Mouse (Mus musculus): ENCODE measurements around the gene Olfr545. TPM values are rescaled to one million over a fixed set of nuclear protein-coding genes. Genes with fewer than 3 reads are reported as not detected.
A peak's percentile ranks its signal among the peaks of the same experiment; 100 is the strongest.
"Not testable (repeated sequence)": the region's sequence is repeated elsewhere in the genome, so short reads cannot be mapped to it uniquely, and the experiment has no call there.

The Olfr545 gene
- polyA plus RNA-seq, 1 experiment from 2014 or later, result 0.16 TPM

GRCm38 (mm10) chr7:102484766-102485165 is 14.6 kb downstream of the Olfr545 start:
- not testable (repeated sequence) for H3K9me3 ChIP-seq (ENCODE audit: control insufficient read depth, low read length); DNase-seq (ENCODE audit: low spot score, missing footprints); H3K36me3 ChIP-seq (ENCODE audit: control insufficient read depth, insufficient read depth, low read length); H3K4me2 ChIP-seq; H3K27ac ChIP-seq (ENCODE audit: low read depth, low read length); H3K4me1 ChIP-seq (ENCODE audit: control insufficient read depth, insufficient read depth, low read length); H3K9ac ChIP-seq (ENCODE audit: low read length); H3K4me3 ChIP-seq (ENCODE audit: low read depth, low read length); H3K27me3 ChIP-seq (ENCODE audit: control insufficient read depth, insufficient read depth, low read length)
- 74% methylated on average over 6 of the region's 8 CpGs for WGBS
- ATAC-seq (ENCODE audit: low FRiP score), result 0 out of 2 replicates have a peak, but pooled peaks have one; percentile 23

DNA sequence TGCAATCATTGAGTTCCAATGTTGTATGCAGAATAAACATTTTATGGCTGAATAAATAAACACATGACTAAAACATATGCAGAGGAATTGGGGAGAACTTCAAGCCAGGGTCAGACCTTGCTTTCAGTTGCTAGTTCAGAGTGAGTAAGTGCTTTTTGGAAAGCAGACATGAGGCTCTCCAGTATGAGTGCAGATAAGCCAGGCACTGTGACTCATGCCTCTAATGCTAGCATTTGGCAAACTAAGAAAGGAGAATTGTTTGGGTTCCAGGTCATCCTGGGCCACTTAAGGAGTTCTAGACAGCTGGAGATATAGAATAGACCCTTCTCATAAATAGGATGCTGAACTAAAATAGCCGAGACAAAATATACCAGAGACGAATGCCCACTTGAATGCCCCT is 15.7 kb downstream of the Olfr545 start:
- DNase-seq (ENCODE audit: low spot score, missing footprints), result no peak
- Histone ChIP-seq H3K4me1 (ENCODE audit: control insufficient read depth, insufficient read depth, low read length) (no peaks in the 10 kb centered on the region), H3K4me3 (ENCODE audit: low read depth, low read length) (no peak overlapping the region), H3K9me3 (ENCODE audit: control insufficient read depth, low read length) (no peaks in the 10 kb centered on the region), H3K27ac (ENCODE audit: low read depth, low read length) (no peak overlapping the region), H3K9ac (ENCODE audit: low read length) (no peak overlapping the region), H3K4me2 (no peak overlapping the region), H3K27me3 (ENCODE audit: control insufficient read depth, insufficient read depth, low read length) (no peaks in the 10 kb centered on the region), H3K36me3 (ENCODE audit: control insufficient read depth, insufficient read depth, low read length) (no peaks in the 10 kb centered on the region)
- 92% methylated on average over 2 of the region's 2 CpGs for WGBS
- ATAC-seq (ENCODE audit: low FRiP score), result no peak

GRCm38 (mm10) chr7:102481579-102481978 is 17.8 kb downstream of the Olfr545 start, which contains the start of gene Olfr543:
Gene Olfr543, minus strand, starts transcription at chr7:102481679.
- no peak within 1 kb of the TSS for H3K27ac ChIP-seq (ENCODE audit: low read depth, low read length)
- no peaks in the 10 kb centered on the region for H3K9me3 ChIP-seq (ENCODE audit: control insufficient read depth, low read length)
- no peak within 1 kb of the TSS for H3K4me2 ChIP-seq
- H3K36me3 ChIP-seq (ENCODE audit: control insufficient read depth, insufficient read depth, low read length), result no peaks in the 10 kb centered on the region
- no peaks in the 10 kb centered on the region for H3K27me3 ChIP-seq (ENCODE audit: control insufficient read depth, insufficient read depth, low read length)
- H3K4me3 ChIP-seq (ENCODE audit: low read depth, low read length), result no peak within 1 kb of the TSS
- DNase-seq (ENCODE audit: low spot score, missing footprints), result no peak
- ATAC-seq (ENCODE audit: low FRiP score), result no peak
- H3K4me1 ChIP-seq (ENCODE audit: control insufficient read depth, insufficient read depth, low read length), result no peaks in the 10 kb centered on the region
- 91% methylated on average over 4 of the region's 4 CpGs for WGBS
- no peak within 1 kb of the TSS for H3K9ac ChIP-seq (ENCODE audit: low read length)

- no peaks in the 10 kb centered on the region for H3K9me3 ChIP-seq (ENCODE audit: control insufficient read depth, low read length)
- H3K4me3 ChIP-seq (ENCODE audit: low read depth, low read length), result no peak overlapping the region
- DNase-seq (ENCODE audit: low spot score, missing footprints) (no peak), ATAC-seq (ENCODE audit: low FRiP score) (no peak)
- no peak overlapping the region for H3K4me2 ChIP-seq
- H3K27me3 ChIP-seq (ENCODE audit: control insufficient read depth, insufficient read depth, low read length), result no peaks in the 10 kb centered on the region
- H3K4me1 ChIP-seq (ENCODE audit: control insufficient read depth, insufficient read depth, low read length), result no peaks in the 10 kb centered on the region
- 92% methylated on average over 4 of the region's 4 CpGs for WGBS
- H3K9ac ChIP-seq (ENCODE audit: low read length), result no peak overlapping the region
- H3K27ac ChIP-seq (ENCODE audit: low read depth, low read length), result no peak overlapping the region
- no peaks in the 10 kb centered on the region for H3K36me3 ChIP-seq (ENCODE audit: control insufficient read depth, insufficient read depth, low read length)
Measured at GRCm38 (mm10) chr7:102480821-102481220, 18.6 kb downstream of the Olfr545 start.

DNA sequence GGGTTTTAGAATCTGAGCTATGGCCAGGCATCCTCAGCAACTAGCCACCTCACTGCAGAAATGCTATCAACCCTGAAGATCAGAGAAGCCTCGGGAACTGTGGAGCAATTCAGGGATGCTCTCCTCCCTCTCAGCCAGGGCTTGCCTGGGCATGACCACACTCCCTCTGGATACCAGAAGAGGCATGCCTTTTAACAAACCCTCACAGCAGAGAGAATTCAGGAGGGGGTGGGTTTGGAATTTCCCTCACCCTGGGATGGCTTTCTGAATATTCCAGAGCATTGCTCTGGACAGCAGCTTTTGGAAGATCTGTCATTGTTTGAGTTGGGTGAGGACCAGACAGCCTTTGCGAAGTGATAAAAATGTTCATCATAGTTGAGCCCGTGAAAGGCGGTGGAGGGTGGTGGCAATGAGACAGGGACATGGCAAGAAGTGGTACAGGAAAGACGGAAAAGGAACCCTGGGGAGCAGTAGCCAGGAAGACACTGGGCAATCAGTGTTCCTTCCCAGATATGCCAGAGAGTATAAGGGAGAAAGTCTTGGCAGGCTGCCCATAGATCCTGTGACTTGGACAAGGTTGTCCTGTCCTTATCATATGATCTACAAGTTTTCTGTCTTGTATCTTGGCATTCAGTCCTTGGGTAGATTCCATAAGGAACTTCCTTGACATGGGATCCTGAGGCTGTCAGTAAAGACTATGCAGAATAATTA is 19.9 kb downstream of the Olfr545 start:
- Histone ChIP-seq H3K9me3 (ENCODE audit: control insufficient read depth, low read length) (no peaks in the 10 kb centered on the region), H3K9ac (ENCODE audit: low read length) (no peak overlapping the region), H3K4me3 (ENCODE audit: low read depth, low read length) (no peak overlapping the region), H3K36me3 (ENCODE audit: control insufficient read depth, insufficient read depth, low read length) (no peaks in the 10 kb centered on the region), H3K27ac (ENCODE audit: low read depth, low read length) (no peak overlapping the region), H3K4me1 (ENCODE audit: control insufficient read depth, insufficient read depth, low read length) (no peaks in the 10 kb centered on the region), H3K27me3 (ENCODE audit: control insufficient read depth, insufficient read depth, low read length) (no peaks in the 10 kb centered on the region), H3K4me2 (no peak overlapping the region)
- whole genome bisulfite sequencing, result 82% methylated on average over 5 of the region's 5 CpGs
- no peak for ATAC-seq (ENCODE audit: low FRiP score)
- no peak for DNase-seq (ENCODE audit: low spot score, missing footprints)

DNA sequence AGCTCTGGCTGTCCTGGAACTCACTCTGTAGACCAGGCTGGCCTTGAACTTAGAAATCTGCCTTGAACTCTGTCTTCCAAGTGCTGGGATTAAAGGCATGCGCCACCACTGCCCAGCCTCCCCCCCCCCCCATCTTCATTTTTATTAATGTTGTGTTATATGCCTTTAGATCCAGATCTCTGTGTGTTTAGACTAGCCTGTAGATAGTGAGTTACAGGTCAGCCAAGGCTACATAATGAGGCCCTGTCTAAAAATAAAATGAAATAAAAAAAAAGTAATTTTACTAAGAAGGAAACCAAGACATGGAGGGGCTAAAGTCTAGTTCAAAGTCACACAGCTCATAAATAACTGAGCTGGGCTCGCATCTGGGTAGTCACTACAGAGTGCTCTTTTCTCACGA is 20.4 kb downstream of the Olfr545 start:
- Histone ChIP-seq H3K27ac (ENCODE audit: low read depth, low read length) (no peak overlapping the region), H3K36me3 (ENCODE audit: control insufficient read depth, insufficient read depth, low read length) (no peaks in the 10 kb centered on the region), H3K9ac (ENCODE audit: low read length) (no peak overlapping the region), H3K4me3 (ENCODE audit: low read depth, low read length) (no peak overlapping the region), H3K4me2 (no peak overlapping the region), H3K9me3 (ENCODE audit: control insufficient read depth, low read length) (no peaks in the 10 kb centered on the region), H3K27me3 (ENCODE audit: control insufficient read depth, insufficient read depth, low read length) (no peaks in the 10 kb centered on the region), H3K4me1 (ENCODE audit: control insufficient read depth, insufficient read depth, low read length) (no peaks in the 10 kb centered on the region)
- ATAC-seq (ENCODE audit: low FRiP score), result no peak
- DNase-seq (ENCODE audit: low spot score, missing footprints), result no peak
- 78% methylated on average over 3 of the region's 3 CpGs for WGBS

- no peak overlapping the region for H3K4me2 ChIP-seq
- H3K4me3 ChIP-seq (ENCODE audit: low read depth, low read length), result no peak overlapping the region
- no peaks in the 10 kb centered on the region for H3K27me3 ChIP-seq (ENCODE audit: control insufficient read depth, insufficient read depth, low read length)
- WGBS, result 91% methylated on average over 4 of the region's 4 CpGs
- ATAC-seq (ENCODE audit: low FRiP score) (no peak), DNase-seq (ENCODE audit: low spot score, missing footprints) (no peak)
- H3K36me3 ChIP-seq (ENCODE audit: control insufficient read depth, insufficient read depth, low read length), result no peaks in the 10 kb centered on the region
- no peaks in the 10 kb centered on the region for H3K4me1 ChIP-seq (ENCODE audit: control insufficient read depth, insufficient read depth, low read length)
- H3K9me3 ChIP-seq (ENCODE audit: control insufficient read depth, low read length), result no peaks in the 10 kb centered on the region
- H3K27ac ChIP-seq (ENCODE audit: low read depth, low read length), result no peak overlapping the region
- H3K9ac ChIP-seq (ENCODE audit: low read length), result no peak overlapping the region
Measured at GRCm38 (mm10) chr7:102478425-102478824, 20.9 kb downstream of the Olfr545 start.

- WGBS, result 74% methylated on average over 11 of the region's 11 CpGs
- Histone ChIP-seq H3K9me3 (ENCODE audit: control insufficient read depth, low read length) (no peaks in the 10 kb centered on the region), H3K27ac (ENCODE audit: low read depth, low read length) (no peak overlapping the region), H3K27me3 (ENCODE audit: control insufficient read depth, insufficient read depth, low read length) (no peaks in the 10 kb centered on the region), H3K9ac (ENCODE audit: low read length) (no peak overlapping the region), H3K36me3 (ENCODE audit: control insufficient read depth, insufficient read depth, low read length) (no peaks in the 10 kb centered on the region), H3K4me2 (no peak overlapping the region), H3K4me3 (ENCODE audit: low read depth, low read length) (no peak overlapping the region), H3K4me1 (ENCODE audit: control insufficient read depth, insufficient read depth, low read length) (no peaks in the 10 kb centered on the region)
- ATAC-seq (ENCODE audit: low FRiP score) (peak; percentile 55), DNase-seq (ENCODE audit: low spot score, missing footprints) (no peak)
Measured at GRCm38 (mm10) chr7:102477377-102477776, 22.0 kb downstream of the Olfr545 start.

- Histone ChIP-seq H3K9ac (ENCODE audit: low read length) (no peak overlapping the region), H3K4me3 (ENCODE audit: low read depth, low read length) (no peak overlapping the region), H3K27me3 (ENCODE audit: control insufficient read depth, insufficient read depth, low read length) (no peaks in the 10 kb centered on the region), H3K4me2 (no peak overlapping the region), H3K9me3 (ENCODE audit: control insufficient read depth, low read length) (no peaks in the 10 kb centered on the region), H3K36me3 (ENCODE audit: control insufficient read depth, insufficient read depth, low read length) (no peaks in the 10 kb centered on the region), H3K4me1 (ENCODE audit: control insufficient read depth, insufficient read depth, low read length) (no peaks in the 10 kb centered on the region), H3K27ac (ENCODE audit: low read depth, low read length) (no peak overlapping the region)
- WGBS, result 93% methylated on average over 5 of the region's 5 CpGs
- DNase-seq (ENCODE audit: low spot score, missing footprints), result no peak
- ATAC-seq (ENCODE audit: low FRiP score), result no peak
Measured at GRCm38 (mm10) chr7:102476601-102477000, 22.8 kb downstream of the Olfr545 start.

Measured in midbrain, embryonic 11.5 days (tissue).